Mouse (Mus musculus) erythroblast, adult 5-6 weeks (primary cell): ENCODE data around the gene Abt1. TPM values are rescaled to one million over a fixed set of nuclear protein-coding genes. Genes with fewer than 3 reads are reported as not detected.

Experiments
- ATAC-seq: replicated peaks from 2 replicates; pipeline ENCODE4 v1.8.0; 2016; ENCODE audit warnings: moderate number of reproducible peaks, mild to moderate bottlenecking, moderate TSS enrichment, inconsistent platforms; ENCODE audit not compliant: poor library complexity, low FRiP score, severe bottlenecking
- total RNA-seq, 2 experiments: library from RNA; stranded (forward) in 1 of 2; stranded (reverse) in 1 of 2; fragments of 150-400 nt in 1 of 2; fragments of 200-764, 138-1000 nt in 1 of 2; gene quantifications; 2 replicates each; pipeline versions ENCODE4 v1.2.3 to v1.2.4; 2015 to 2017; ENCODE audit warnings: low replicate concordance in 2 of 2

The Abt1 gene
- total RNA-seq, 2 experiments from 2014 or later, result 1.4 to 1.9 TPM

DNA sequence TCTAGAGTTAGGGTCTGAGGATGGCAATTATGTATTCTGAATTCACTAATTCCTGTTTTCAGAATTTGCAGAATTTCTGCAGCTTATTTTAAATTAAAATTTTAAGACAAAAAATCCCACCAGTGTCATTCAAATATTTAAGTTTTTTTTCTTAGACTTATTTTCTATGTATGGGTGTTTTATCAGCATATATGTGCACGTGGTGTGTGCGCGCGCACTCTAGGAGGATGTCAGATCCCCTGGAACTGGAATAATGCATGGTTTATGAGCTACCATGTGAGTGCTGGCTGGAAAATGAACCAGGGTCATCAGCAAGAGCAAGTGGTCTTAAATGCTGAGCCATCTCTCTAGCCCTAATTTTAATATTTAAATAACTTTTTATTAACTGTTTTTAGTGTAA is 53.6 kb downstream of the Abt1 start:
- ATAC-seq, result no peak

DNA sequence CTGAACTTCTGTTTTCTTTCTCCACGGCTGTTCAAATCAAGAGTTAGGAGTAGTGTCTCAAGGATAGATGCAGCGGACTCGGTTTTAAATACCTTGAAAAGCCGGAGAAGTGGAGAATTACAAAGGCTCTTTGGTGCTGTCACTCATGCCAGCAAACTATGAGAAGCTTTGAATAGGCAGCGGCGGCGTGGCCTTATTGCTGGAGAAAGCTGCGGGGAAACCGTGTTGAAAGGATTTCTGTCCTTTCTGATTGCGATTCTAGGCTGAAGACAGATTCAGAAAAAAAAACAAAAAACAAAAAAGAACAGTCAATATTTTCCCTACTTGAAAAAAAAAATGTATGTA is 54.3 kb downstream of the Abt1 start:
- peak; percentile 65 for ATAC-seq

DNA sequence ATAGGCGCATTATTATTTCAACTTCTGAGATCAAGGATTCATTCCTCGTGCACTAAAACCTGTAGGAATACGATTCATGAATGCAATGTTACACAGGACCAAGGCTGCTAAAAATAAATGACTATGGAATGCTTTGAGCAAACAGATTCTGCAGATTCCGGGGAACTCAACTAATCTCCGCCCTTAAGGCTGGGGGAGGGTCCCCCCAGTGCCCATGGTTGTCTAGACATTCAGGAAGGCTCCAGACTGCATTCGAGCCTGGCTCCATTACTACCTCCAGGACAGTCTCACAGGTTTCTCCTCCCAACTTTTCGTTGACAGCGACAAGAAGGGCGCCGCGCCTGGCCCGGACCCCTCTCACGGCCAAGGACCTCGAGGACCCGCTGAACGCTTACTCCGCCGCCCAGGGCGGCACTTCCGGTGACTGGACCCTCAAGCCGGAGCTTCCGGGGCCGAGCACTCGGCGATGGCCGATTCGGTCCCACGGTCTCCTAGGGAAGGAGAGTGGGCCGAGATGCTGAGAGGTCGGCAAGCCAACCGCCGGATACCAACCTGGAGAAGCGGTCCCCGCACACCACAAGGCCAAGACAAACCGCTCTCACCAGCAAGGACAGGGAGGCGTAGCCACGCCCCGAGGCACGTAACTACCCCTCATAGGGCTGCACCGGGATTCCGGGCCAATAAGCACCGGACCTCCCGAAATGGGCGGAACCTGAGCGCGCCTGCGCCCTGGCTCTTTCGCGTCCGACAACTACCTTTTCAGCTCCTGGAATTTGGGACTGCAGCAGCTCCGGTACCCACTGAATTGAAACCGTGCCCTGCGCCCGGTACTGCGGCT is 54.9 kb downstream of the Abt1 start, which contains the start of gene Zfp322a:
Gene Zfp322a, minus strand, starts transcription at position 626 of the 838 bp plus-strand sequence.
- peak; percentile 99 for ATAC-seq

Other genes starting within 250 kb of the Abt1 start
- gene Vmn1r220, start 235.9 kb downstream of the Abt1 start, total RNA-seq (2015; ENCODE audit: low replicate concordance), result not detected in 2 replicates
- not detected in 2 replicates for gene Vmn1r220, start 235.9 kb downstream of the Abt1 start, total RNA-seq (2017; ENCODE audit: low replicate concordance)
- gene Vmn1r221, start 209.7 kb downstream of the Abt1 start, total RNA-seq (2015; ENCODE audit: low replicate concordance), result not detected in 2 replicates
- not detected in 2 replicates for gene Vmn1r221, start 209.7 kb downstream of the Abt1 start, total RNA-seq (2017; ENCODE audit: low replicate concordance)
- not detected in 2 replicates for gene Vmn1r222, start 187.9 kb downstream of the Abt1 start, total RNA-seq (2015; ENCODE audit: low replicate concordance)
- not detected in 2 replicates for gene Vmn1r222, start 187.9 kb downstream of the Abt1 start, total RNA-seq (2017; ENCODE audit: low replicate concordance)
- gene Vmn1r223, start 176.7 kb downstream of the Abt1 start, total RNA-seq (2015; ENCODE audit: low replicate concordance), result not detected in 2 replicates
- not detected in 2 replicates for gene Vmn1r223, start 176.7 kb downstream of the Abt1 start, total RNA-seq (2017; ENCODE audit: low replicate concordance)
- gene Zfp322a, start 54.7 kb downstream of the Abt1 start, total RNA-seq (2015; ENCODE audit: low replicate concordance), result 10.4 and 10.8 TPM in 2 replicates
- gene Zfp322a, start 54.7 kb downstream of the Abt1 start, total RNA-seq (2017; ENCODE audit: low replicate concordance), result 10.9 and 11.2 TPM in 2 replicates
- gene Btn1a1, start 42.0 kb upstream of the Abt1 start, total RNA-seq (2015; ENCODE audit: low replicate concordance), result 4.2 and 4.4 TPM in 2 replicates
- gene Btn1a1, start 42.0 kb upstream of the Abt1 start, total RNA-seq (2017; ENCODE audit: low replicate concordance), result 6.5 and 15.5 TPM in 2 replicates
- not detected in 2 replicates for gene Btn2a2, start 65.0 kb upstream of the Abt1 start, total RNA-seq (2015; ENCODE audit: low replicate concordance)
- not detected in 2 replicates for gene Btn2a2, start 65.0 kb upstream of the Abt1 start, total RNA-seq (2017; ENCODE audit: low replicate concordance)
- gene Hist1h4h, start 107.2 kb upstream of the Abt1 start, total RNA-seq (2015; ENCODE audit: low replicate concordance), result 19.8 and 50.6 TPM in 2 replicates
- 443 and 524 TPM in 2 replicates for gene Hist1h4h, start 107.2 kb upstream of the Abt1 start, total RNA-seq (2017; ENCODE audit: low replicate concordance)
- 20.7 and 32.7 TPM in 2 replicates for gene Hist1h2af, start 110.0 kb upstream of the Abt1 start, total RNA-seq (2015; ENCODE audit: low replicate concordance)
- gene Hist1h2af, start 110.0 kb upstream of the Abt1 start, total RNA-seq (2017; ENCODE audit: low replicate concordance), result 925 and 1,298 TPM in 2 replicates
- 74.4 and 97.2 TPM in 2 replicates for gene Hist1h3g, start 111.6 kb upstream of the Abt1 start, total RNA-seq (2015; ENCODE audit: low replicate concordance)
- gene Hist1h3g, start 111.6 kb upstream of the Abt1 start, total RNA-seq (2017; ENCODE audit: low replicate concordance), result 54.5 and 131 TPM in 2 replicates
- 13.4 and 18.2 TPM in 2 replicates for gene Hist1h2bh, start 119.5 kb upstream of the Abt1 start, total RNA-seq (2015; ENCODE audit: low replicate concordance)
- 63.0 and 67.3 TPM in 2 replicates for gene Hist1h2bh, start 119.5 kb upstream of the Abt1 start, total RNA-seq (2017; ENCODE audit: low replicate concordance)
- 12.7 and 21.7 TPM in 2 replicates for gene Hist1h3f, start 120.2 kb upstream of the Abt1 start, total RNA-seq (2015; ENCODE audit: low replicate concordance)
- 51.2 and 57.7 TPM in 2 replicates for gene Hist1h3f, start 120.2 kb upstream of the Abt1 start, total RNA-seq (2017; ENCODE audit: low replicate concordance)
- 55.5 and 68.5 TPM in 2 replicates for gene Hist1h4f, start 127.8 kb upstream of the Abt1 start, total RNA-seq (2015; ENCODE audit: low replicate concordance)
- 1,011 and 1,279 TPM in 2 replicates for gene Hist1h4f, start 127.8 kb upstream of the Abt1 start, total RNA-seq (2017; ENCODE audit: low replicate concordance)
- gene Hist1h1d, start 129.4 kb upstream of the Abt1 start, total RNA-seq (2015; ENCODE audit: low replicate concordance), result 14.6 and 16.7 TPM in 2 replicates
- 170 and 238 TPM in 2 replicates for gene Hist1h1d, start 129.4 kb upstream of the Abt1 start, total RNA-seq (2017; ENCODE audit: low replicate concordance)
- 37.3 and 49.5 TPM in 2 replicates for gene Hist1h3e, start 138.5 kb upstream of the Abt1 start, total RNA-seq (2015; ENCODE audit: low replicate concordance)
- 84.7 and 92.0 TPM in 2 replicates for gene Hist1h3e, start 138.5 kb upstream of the Abt1 start, total RNA-seq (2017; ENCODE audit: low replicate concordance)
- gene Hist1h2ae, start 147.4 kb upstream of the Abt1 start, total RNA-seq (2015; ENCODE audit: low replicate concordance), result 1.7 TPM in 1 of 2 replicates, not detected in the other
- gene Hist1h2ae, start 147.4 kb upstream of the Abt1 start, total RNA-seq (2017; ENCODE audit: low replicate concordance), result 122 and 175 TPM in 2 replicates
- 170 and 206 TPM in 2 replicates for gene Hist1h2bg, start 147.5 kb upstream of the Abt1 start, total RNA-seq (2015; ENCODE audit: low replicate concordance)
- 470 and 670 TPM in 2 replicates for gene Hist1h2bg, start 147.5 kb upstream of the Abt1 start, total RNA-seq (2017; ENCODE audit: low replicate concordance)
- gene Hist1h2bf, start 150.3 kb upstream of the Abt1 start, total RNA-seq (2015; ENCODE audit: low replicate concordance), result 208 and 222 TPM in 2 replicates
- gene Hist1h2bf, start 150.3 kb upstream of the Abt1 start, total RNA-seq (2017; ENCODE audit: low replicate concordance), result 253 and 407 TPM in 2 replicates
- not detected in 2 replicates for gene Hist1h2ad, start 150.5 kb upstream of the Abt1 start, total RNA-seq (2015; ENCODE audit: low replicate concordance)
- 370 and 678 TPM in 2 replicates for gene Hist1h2ad, start 150.5 kb upstream of the Abt1 start, total RNA-seq (2017; ENCODE audit: low replicate concordance)
- gene Hist1h3d, start 151.9 kb upstream of the Abt1 start, total RNA-seq (2015; ENCODE audit: low replicate concordance), result 52.8 and 69.6 TPM in 2 replicates
- 50.4 and 63.8 TPM in 2 replicates for gene Hist1h3d, start 151.9 kb upstream of the Abt1 start, total RNA-seq (2017; ENCODE audit: low replicate concordance)
- 243 and 262 TPM in 2 replicates for gene Hist1h4d, start 157.7 kb upstream of the Abt1 start, total RNA-seq (2015; ENCODE audit: low replicate concordance)
- 403 and 449 TPM in 2 replicates for gene Hist1h4d, start 157.7 kb upstream of the Abt1 start, total RNA-seq (2017; ENCODE audit: low replicate concordance)
- gene Hist1h2be, start 197.3 kb upstream of the Abt1 start, total RNA-seq (2015; ENCODE audit: low replicate concordance), result 6.7 and 17.6 TPM in 2 replicates
- gene Hist1h2be, start 197.3 kb upstream of the Abt1 start, total RNA-seq (2017; ENCODE audit: low replicate concordance), result 69.9 and 74.3 TPM in 2 replicates
- 468 and 530 TPM in 2 replicates for gene Hist1h1e, start 198.7 kb upstream of the Abt1 start, total RNA-seq (2015; ENCODE audit: low replicate concordance)
- gene Hist1h1e, start 198.7 kb upstream of the Abt1 start, total RNA-seq (2017; ENCODE audit: low replicate concordance), result 717 and 954 TPM in 2 replicates